Mouse (Mus musculus) heart, postnatal 36 days (tissue): ENCODE results near the gene Irgm1. TPM values are rescaled to one million over a fixed set of nuclear protein-coding genes. Genes with fewer than 3 reads are reported as not detected.
"Not testable (repeated sequence)": the region's sequence is repeated elsewhere in the genome, so short reads cannot be mapped to it uniquely, and the experiment has no call there.

Experiments
- DNase-seq, 2 experiments: peaks; one replicate each; pipeline ENCODE4 v3.0.0; 2021 to 2022
- intact Hi-C: fragments of 180-260 bp; cut with DNase I; formaldehyde crosslinking; loops from one replicate; pipeline ENCODE4 v1.15.1; 2025
- total RNA-seq, 2 experiments: library from RNA; stranded (reverse); gene quantifications; 2 replicates each; pipeline ENCODE4 v1.2.3; 2021

Irgm1 gene
- total RNA-seq, 2 experiments from 2014 or later = 12.5 to 13.5 TPM

DNA sequence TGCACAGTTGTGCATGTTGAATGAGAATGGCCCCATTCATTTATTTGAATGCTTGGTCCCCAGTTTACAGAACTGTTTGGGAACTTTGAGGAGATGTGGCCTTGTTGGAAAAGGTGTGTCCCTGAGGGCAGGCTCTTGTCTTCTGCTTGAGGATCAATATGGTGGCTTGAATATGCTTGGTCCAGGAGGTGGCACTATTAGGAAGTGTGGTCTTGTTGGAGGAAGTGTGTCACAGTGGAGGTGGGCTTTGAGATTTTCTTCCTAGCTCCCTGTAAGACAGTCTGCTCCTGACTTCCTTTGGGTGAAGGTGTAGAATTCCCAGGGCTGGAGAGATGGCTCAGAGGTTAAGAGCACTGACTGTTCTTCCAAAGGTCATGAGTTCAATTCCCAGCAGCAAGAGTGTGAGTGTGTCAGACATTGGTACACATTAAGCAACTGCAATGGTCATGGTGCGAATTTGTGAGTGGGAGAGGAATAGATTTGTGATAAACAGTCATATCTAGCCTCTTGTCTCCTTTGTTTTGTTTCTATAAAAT is 8.6 kb downstream of the Irgm1 start:
- intact Hi-C loops = no loop called here
- no peak for DNase-seq

DNA sequence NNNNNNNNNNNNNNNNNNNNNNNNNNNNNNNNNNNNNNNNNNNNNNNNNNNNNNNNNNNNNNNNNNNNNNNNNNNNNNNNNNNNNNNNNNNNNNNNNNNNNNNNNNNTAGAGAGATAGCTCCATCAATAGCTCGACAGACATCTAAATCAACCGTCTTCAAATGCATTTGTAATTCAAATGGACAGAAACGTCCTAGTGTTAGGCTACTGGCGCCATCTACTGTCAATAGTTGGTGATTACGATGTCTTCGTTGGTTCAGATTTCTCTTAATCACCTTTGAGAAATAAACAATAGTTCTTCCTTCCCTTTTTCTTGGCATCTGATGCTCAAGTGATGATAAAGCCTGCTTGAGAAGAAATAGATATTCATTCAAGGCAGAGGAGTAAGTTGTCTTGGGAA is 12.5 kb downstream of the Irgm1 start:
- intact Hi-C loops = loop anchor here (1.0 kb wide), 1 partner anchor 69 kb away; no protein-coding TSS in a partner anchor
- DNase-seq = peak; percentile 59 to 65

DNA sequence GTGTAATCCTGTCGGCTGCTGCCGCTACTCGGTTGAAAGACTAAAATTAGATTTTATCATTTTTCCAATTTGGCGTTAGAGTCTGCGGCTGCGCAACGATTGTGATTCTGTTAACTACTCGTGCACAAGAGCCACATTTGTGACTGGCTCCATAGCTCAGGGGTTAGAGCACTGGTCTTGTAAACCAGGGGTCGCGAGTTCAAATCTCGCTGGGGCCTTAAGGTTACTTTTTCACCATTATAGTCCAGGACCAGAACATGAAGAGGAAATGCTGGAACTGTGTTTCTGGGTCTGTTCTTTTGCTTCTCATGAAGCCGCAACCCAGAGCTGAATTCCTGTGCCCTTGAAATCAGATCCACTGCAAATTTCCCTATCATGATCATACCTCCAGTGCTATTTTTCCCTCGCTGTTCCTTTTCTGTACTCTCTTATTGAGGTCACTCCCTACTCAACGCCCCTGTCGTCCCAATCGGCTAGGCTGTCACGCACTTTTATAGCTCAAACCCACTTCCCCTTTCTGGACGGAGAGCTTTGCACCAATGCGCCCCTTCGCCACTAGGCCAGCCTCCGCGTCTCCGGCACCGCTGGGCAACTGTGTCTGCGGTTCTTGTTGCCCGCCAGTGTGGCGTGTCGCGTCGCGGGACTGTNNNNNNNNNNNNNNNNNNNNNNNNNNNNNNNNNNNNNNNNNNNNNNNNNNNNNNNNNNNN is 17.9 kb downstream of the Irgm1 start:
- intact Hi-C loops = loop anchor here (1.0 kb wide), 1 partner anchor 19 kb away; no protein-coding TSS in a partner anchor
- peak; percentile 94 to 97 for DNase-seq

DNA sequence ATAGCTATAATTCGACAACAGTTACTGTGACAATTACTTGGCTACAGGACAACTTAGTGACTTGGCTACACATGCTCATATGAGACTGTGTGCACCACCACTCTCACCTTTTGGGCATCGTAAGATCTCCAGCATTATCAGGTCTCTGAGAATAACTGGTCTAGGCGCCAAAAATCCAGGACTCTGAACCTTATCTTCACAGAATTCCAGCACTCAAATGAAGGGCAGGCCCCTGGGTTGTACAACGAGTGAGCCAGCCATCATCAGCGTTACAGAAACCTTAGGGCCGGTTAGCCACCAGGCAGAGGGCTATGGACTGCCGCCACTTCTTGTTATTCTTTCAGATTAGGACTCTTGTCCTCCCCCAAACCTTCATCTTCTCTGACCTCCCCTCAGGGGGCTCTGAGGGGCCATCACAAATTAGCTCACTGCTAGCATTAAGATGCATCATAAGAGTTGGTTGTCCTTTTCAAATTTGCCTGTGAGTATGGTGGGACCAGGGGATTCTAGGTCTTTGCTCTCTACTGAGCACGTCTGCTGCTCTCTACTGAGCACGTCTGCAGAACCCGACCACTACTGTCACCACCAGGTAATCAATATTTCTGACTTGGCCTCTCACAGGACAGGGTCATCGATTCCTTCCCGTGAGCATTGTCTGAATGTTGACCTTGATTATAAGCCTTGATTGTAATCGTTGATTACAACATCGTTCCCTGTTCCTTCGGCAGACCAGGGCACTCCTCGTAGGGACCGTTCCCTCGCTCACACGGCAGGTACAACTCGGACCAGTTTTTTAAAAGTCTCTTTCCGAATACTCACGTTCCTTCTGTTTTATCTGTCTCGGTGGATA is 18.6 kb downstream of the Irgm1 start:
- intact Hi-C loops = loop anchor here (1.0 kb wide), 1 partner anchor 19 kb away; no protein-coding TSS in a partner anchor
- no peak for DNase-seq

DNA sequence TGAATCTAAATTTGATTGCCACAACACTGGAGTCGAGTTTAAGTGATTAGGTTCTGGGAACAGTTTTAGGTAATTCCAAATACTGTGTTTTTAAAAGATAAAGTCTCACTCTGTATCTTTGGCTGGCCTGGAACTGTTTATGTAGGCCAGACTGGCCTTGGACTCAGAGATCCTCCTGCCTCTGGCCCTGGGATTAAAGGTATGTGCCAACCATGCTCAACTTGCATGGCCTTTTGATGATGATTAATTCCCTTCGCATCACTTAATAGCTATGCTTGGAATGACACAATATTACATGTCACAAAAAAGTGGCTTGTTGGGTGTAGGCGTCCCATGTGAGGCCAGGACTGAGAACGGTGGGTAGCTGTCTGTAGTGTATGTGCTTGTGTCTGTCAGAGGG is 19.3 kb downstream of the Irgm1 start:
- no peak for DNase-seq
- intact Hi-C loops = no loop called here

DNA sequence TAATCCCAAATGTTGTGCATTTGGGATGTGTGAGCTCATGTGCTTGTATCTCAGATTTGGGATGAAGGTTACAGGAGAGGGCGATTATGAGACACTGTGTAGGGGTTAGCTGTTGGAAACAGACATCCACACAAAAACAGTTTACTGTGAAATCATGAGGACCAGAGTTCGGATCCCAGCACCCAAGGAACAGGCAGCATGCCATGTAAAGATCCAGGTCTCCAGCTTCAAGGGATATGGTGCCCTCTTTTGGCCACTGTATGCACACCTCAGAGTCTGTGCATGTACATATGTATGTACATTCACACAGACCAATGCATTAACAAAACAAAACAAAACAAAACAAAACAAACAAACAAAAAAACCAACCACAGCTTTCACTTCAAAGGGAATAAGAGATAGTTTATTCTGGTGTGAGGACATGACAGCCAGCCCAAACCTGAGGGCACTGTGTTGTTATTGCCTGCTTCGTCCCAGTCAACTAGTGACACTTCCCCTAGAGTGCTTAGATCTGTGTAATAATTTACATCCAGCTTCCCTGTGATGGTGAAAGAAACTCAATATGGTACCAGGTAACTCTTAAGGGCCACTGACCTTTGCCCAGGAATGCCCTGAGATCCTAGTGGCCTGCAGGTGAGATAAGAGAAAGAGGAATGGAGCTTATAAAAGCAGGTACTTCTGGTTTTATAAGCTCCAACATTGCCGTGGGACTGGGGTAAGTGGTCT is 20.1 kb downstream of the Irgm1 start:
- DNase-seq = no peak
- intact Hi-C loops = no loop called here

DNA sequence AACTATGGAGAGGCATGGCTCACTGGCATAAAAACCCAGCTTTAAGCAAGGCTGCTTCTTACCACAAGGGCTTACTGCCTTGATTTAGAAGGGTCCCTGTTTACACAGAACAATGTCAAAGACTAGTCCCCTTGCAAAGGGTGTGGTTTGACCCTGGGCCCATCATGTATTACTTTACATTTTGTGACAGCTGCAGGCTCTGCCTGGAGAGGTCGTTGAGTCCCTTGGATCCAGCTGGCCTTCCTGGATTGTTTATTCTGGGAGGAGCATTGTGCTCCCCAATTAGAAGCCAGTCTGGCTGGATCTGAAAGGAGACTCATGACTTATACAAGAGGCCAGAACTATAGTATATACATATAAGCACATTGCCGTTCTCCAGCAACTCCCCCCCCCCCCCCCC is 21.2 kb downstream of the Irgm1 start:
- intact Hi-C loops = no loop called here
- no peak for DNase-seq

DNA sequence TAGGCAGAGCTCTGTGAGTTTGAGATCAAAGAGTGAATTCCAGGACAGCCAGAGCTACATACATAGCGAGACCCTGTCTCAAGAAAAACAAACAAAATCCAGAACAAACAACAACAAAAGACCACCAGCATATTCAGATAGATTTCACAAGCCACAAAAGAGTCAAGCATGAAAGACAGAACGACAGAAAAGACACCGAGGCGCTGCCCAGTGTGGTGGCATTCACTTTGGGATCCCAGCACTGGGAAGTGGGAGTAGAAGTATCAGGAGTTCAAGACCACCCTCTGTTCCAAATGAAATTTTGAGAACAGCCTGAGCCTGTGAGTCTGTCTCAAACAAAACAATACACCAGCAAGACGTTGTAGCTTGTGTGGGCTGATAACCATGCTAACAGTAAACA is 24.6 kb downstream of the Irgm1 start:
- no peak for DNase-seq
- intact Hi-C loops = no loop called here

DNA sequence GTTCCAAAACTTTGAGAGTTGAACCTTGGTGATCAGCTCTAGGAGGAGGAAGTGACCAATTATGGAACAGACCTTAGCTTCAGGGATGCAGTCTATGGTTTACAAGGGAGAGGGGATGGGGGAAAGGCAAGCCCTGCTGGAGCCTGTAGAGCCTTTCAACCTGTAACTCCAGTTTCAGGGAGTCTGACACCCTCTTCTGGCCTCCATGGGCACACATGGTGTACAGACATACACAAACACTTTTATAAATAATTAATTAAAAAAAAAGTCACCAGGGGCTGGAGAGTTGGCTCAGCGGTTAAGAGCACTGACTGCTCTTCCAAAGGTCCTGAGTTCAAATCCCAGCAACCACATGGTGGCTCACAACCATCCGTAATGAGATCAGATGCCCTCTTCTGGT is 25.1 kb downstream of the Irgm1 start:
- intact Hi-C loops, DNase-seq: not testable (repeated sequence)

DNA sequence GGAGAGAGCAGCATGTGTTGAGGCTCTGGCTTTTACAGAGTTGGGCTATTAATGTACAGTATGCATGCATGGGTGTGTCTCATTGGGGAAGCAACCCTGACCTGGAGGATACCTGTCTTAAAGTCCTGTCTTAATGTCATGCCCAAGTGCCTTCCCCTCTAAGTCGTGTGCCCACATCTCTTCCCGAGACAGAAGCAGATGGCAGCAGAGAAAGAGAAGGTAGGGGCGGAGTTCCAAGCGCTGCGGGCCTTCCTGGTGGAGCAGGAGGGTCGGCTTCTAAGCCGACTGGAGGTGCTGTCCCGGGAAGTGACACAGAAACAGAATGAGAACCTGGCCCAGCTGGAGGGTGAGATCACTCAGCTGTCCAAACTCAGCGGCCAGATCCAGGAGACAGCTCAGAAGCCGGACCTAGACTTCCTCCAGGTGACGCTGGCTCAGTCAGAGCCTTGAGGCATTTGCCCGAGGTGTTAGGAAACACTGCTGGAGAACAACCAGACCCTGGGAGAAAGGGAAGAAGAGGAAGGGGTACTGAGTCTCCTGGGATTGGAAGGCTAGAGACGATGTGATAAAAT is 26.2 kb downstream of the Irgm1 start:
- intact Hi-C loops = no loop called here
- no peak for DNase-seq

DNA sequence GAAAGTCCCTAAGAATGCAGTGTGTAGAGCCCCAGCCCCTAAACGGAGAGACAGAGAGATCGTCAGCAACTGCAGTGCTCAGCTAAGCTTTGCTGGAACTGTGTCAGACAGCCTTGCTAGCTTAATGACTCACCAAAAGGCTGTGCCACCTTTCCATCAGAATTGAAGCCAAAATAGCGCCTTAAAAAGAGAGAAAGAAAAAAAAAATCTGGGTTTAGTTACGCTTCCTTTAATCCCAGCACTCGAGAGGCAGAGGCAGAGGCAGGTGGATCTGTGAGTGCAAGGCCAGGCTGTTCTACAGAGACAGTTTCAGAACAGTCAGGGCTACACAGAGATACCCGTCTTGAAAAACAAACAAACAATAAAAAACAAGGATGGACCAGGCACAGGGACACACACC is 27.2 kb downstream of the Irgm1 start:
- DNase-seq = no peak
- intact Hi-C loops = no loop called here

DNA sequence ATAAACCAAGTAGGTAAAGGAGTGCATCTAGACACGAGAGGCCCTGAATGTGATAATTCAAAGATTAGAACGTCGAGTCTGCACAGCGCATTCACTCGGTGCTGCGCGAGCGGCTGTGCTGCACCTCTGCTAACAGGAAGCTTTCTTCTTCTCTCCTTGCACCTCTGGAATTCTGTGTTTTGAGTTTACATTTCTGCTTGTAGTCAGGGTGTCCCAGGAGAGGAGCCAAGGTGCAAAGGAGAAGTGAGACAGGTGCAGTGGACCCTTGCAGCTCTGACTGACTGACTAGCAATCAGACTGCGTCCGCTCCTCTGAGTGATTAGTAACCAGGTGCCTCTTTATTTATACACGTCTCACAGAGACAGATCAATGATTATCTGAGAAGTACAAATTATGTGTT is 28.3 kb downstream of the Irgm1 start:
- no peak for DNase-seq
- intact Hi-C loops = no loop called here

DNA sequence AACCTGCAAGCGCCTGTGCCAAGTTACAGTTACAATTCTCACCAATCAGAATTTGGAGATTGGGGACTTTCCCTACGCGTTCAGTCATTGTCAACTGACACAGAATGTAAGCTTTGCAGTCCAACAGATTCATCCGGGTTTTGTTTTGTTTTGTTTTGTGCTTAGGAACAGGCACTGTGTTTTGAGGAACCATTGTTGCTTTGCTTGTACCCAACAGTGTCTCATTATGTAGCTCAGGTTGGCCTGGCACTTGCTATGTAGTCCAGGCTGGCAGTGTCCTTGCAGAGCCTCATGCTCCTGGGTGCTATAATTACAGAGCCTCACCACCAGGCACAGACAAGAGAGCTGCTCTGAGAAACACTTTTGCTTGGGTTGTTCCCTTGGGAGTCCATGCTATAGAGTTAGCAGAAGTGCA is 29.1 kb downstream of the Irgm1 start:
- DNase-seq = no peak
- intact Hi-C loops = no loop called here

DNA sequence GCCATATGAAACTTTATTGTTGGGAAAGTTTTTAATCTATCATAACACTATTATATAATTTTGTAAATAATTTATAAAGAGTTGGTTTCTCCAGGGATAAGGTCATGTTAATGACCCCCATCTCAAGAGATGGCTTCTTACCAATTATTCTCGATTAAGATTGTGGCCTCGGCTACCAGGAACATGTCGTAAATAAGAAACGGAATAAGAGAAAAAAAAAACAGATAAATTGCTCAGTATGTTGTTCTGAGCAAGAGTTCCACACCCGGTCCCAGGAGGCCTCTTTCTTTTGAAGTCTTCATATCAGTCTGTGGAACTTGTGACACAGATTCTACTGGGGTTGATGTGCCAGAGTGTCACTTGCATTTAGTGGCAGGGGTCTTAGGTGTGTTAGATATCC is 30.3 kb downstream of the Irgm1 start:
- intact Hi-C loops = no loop called here
- DNase-seq = no peak

DNA sequence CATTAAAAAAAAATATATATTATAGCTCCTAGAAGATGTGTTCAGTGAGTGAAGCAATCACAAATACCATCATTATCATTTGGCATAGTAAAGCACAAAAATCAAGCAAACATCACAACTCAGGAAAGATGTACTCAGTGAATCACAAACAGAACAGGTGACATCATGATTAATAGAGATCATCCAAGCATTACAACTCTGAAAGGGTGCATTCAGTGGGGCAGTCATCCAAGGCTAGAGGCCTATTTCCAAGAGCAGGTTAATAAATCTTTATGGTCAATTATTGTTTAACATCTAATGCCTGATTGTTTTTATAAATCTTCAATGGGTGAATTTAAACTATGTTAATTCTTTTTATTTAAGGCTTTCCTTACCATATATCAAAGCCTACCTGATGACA is 30.7 kb downstream of the Irgm1 start:
- intact Hi-C loops = no loop called here
- DNase-seq = no peak

DNA sequence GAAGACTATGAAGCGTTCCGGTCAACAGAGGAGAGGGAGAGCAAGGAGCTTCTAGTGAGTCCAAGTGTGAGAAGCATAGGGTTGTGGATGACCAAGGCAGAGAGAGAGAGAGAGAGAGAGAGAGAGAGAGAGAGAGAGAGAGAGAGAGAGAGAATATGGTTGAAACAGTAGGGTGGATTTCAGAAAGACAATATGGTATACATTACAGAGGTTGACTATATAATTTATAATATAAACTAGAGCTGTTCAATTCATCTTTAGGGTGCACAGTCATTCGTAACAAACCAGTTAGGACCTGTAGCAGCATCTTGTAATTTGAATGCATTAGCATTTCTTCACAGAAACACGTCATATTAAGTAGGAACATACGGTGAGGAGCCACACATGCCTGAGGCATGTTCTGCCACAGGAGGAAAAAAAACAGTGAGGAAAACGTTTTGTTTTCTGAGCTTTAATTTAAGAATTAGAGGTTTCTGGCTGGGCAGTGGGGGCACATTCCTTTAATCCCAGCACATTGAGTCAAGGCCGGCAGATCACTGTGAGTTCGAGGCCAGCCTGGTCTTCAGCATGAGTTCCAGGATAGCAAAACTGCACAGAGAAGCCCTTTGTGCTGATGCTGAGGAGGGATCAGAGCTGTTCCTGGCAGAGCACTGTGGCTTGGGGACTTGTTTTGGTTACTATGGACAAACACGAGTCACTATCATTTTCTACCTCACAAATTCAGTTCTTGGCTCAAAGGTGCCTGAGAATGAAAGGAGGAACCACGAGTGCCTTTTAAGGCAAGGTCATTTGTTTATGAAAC is 32.4 kb downstream of the Irgm1 start:
- no peak for DNase-seq
- intact Hi-C loops = no loop called here

DNA sequence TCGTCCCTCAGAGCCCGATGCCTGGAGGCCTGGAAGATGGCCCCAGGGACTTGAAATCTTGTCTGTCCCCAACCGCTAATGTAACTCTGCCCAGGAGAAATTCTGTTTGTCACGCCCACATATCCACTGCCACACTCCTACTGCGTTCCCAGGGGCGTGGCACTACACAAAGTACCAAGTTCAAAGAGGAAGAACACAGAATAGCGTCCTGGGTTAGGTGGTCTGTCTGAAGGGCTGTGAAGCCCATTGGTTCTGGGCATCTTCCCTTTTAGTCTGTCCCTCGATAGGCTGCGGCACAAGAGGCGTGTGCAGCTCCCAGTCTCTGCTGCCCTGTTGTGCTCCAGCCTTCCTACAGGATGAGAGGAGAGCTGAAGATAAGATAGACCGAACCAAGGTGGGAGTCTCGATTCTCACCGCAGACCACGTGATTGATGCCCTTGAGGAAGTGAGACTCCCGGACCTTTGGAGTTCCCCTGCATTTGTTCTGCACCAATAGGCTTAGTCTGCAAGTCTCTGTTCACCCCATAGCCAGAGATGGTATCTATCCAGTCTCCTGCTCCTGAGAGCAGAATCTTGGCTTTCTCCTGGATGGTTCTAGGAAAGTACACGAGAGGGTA is 33.2 kb downstream of the Irgm1 start:
- intact Hi-C loops = no loop called here
- no peak for DNase-seq

DNA sequence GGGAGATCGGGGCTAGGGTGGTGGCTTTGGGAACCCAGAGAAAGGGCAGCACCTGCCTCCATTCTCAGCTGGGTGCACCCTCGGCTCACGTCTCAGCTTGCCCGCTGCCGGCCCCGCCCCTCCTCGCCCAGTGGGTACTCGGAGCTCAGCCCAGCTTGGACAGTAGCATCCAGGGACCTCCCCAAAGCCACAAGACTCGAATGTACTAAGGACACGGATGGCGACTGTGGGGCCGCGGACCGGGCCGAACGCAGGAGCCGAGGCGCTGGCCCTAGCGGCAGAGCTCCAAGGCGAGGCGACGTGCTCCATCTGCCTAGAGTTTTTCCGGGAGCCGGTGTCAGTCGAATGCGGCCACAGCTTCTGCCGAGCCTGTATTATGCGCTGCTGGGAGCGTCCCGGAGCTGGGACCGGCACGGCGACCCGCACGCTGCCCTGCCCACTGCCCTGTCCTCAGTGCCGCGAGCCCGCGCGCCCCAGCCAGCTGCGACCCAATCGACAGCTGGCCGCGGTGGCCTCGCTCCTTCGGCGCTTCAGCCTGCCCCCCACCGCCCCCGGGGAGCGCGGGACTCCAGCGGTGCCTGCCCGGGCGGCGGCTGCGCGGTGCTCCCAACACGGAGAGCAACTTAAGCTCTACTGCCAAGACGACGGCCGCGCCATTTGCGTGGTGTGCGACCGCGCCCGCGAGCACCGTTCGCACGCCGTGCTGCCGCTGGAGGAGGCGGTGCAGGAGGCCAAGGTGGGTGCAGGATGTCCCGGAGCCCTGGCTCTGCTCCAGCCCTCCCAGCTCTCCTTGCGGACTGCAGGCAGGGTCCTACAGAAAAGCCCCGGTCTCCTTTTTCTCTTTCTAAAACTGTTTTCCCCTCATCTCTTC is 33.9 kb downstream of the Irgm1 start:
- intact Hi-C loops = no loop called here
- DNase-seq = peak; percentile 72 to 76

DNA sequence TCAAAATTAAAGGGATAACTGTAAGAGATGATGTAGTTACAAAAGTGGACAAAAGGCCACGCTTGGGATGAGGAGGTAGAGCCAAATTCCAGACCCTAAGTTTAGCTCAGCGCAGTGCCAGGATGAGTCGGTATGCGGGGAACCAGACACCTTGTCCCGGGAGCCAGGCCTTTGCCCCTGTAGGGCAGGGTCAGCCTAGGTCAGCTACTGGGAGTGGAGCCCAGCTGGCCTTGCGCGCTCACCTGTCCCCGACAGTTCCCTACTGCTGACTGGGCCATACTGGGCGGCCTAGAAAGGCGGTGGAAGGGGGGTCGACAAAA is 34.5 kb downstream of the Irgm1 start:
- intact Hi-C loops = no loop called here
- DNase-seq = no peak
